Mouse (Mus musculus) neural tube, embryonic 15.5 days (tissue): ENCODE measurements around the gene Zfp637. TPM values are rescaled to one million over a fixed set of nuclear protein-coding genes. Genes with fewer than 3 reads are reported as not detected.

Source experiments
- ATAC-seq: fragments of 200-750 bp; cut with Nextera tagmentation; 2 replicates; pipeline ENCODE4 v1.8.0; 2017; ENCODE audit warnings: mild to moderate bottlenecking, moderate TSS enrichment, moderate library complexity; ENCODE audit not compliant: low FRiP score
- H3K27ac ChIP-seq: fragments of 300-500 bp; sonication (generic); replicated peaks from 2 replicates; pipeline ENCODE4 v1.5.1; 2015; ENCODE audit warnings: mild to moderate bottlenecking, inconsistent platforms
- H3K27me3 ChIP-seq: fragments of 300-500 bp; sonication (generic); replicated peaks from 2 replicates; pipeline ENCODE4 v1.6.1; 2015; ENCODE audit warnings: inconsistent platforms
- H3K36me3 ChIP-seq: fragments of 300-500 bp; sonication (generic); 2 replicates; pipeline ENCODE4 v1.6.1; 2015; ENCODE audit warnings: inconsistent platforms
- H3K4me1 ChIP-seq: fragments of 300-500 bp; sonication (generic); 2 replicates; pipeline ENCODE4 v1.6.1; 2015; ENCODE audit warnings: inconsistent platforms
- H3K4me2 ChIP-seq: fragments of 300-500 bp; sonication (generic); 2 replicates; pipeline ENCODE4 v1.6.1; 2015; ENCODE audit warnings: inconsistent platforms, mild to moderate bottlenecking, moderate library complexity
- H3K4me3 ChIP-seq: fragments of 300-500 bp; sonication (generic); replicated peaks from 2 replicates; pipeline ENCODE4 v1.5.1; 2015; ENCODE audit warnings: mild to moderate bottlenecking, inconsistent platforms
- H3K9ac ChIP-seq: fragments of 300-500 bp; sonication (generic); replicated peaks from 2 replicates; pipeline ENCODE4 v1.6.1; 2015; ENCODE audit warnings: mild to moderate bottlenecking, inconsistent platforms
- H3K9me3 ChIP-seq: fragments of 300-500 bp; sonication (generic); replicated peaks from 2 replicates; pipeline ENCODE4 v1.6.1; 2016; ENCODE audit warnings: inconsistent platforms
- WGBS: fragments of 180-500 bp; shearing (Covaris S2); methylation state at CpG from one replicate; pipeline ENCODE4 v1.1.7; 2015; ENCODE audit warnings: mixed read lengths; 5-methylcytosine and 5-hydroxymethylcytosine counted together
- polyA plus RNA-seq: library from polyadenylated mRNA; unstranded; fragments of >200 nt; fragmentation: Nextera tagmentation; extraction: Ambion mirVana; gene quantifications from 2 replicates; pipeline ENCODE4 v1.2.1, GENCODE M21; 2015

Gene Zfp637
- polyA plus RNA-seq, 1 experiment from 2014 or later = 133 TPM

DNA sequence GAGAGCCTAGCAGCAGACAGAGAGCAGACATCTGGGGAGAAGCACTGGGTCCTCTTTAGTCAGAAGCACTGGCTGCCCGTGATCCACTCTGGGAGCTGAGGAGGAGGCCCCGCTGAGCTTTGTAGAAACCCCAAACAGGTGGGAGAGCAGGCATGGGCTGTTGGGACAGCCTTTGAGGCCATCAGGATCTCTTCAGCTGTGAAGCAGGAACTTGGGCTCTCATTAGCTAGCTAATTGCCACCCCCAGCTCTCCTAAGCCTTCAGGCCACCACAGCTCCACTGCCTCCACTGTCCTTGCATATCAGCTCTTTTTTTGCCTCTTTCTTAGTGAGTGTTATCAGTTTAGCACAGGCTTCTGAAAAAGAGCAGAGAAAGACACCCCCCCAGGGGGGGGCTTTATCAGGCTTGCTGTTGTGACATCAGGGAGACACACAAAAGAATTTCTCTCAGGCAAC is 47.7 kb downstream of the Zfp637 start:
- no peak for ATAC-seq
- Histone ChIP-seq H3K36me3 (no peaks in the 10 kb centered on the region), H3K9ac (no peak overlapping the region), H3K4me1 (no peaks in the 10 kb centered on the region), H3K4me3 (no peak overlapping the region), H3K4me2 (no peak overlapping the region), H3K9me3 (no peaks in the 10 kb centered on the region), H3K27me3 (no peaks in the 10 kb centered on the region), H3K27ac (no peak overlapping the region)
- WGBS = 74% methylated on average over 2 of the region's 2 CpGs

DNA sequence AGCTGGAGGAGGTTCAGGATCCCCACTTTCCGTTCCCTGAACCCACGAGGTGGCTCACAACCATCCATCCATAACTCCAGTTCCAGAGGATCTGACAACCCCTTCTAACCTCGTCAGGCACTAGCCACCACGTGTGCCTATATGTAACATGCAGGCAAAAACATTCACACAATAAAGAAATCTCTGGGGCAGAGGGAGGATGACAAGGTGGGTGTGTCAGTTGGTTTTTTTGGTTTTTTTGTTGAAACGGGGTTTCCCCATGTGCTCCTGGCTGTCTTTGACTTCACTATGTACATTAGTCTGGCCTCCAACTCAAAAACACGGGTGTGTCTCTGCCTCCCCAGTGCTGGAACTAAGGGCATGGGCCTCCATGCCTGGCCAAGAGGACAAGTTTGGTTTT is 49.3 kb downstream of the Zfp637 start:
- Histone ChIP-seq H3K27ac (no peak overlapping the region), H3K36me3 (no peaks in the 10 kb centered on the region), H3K4me3 (no peak overlapping the region), H3K9ac (no peak overlapping the region), H3K9me3 (no peaks in the 10 kb centered on the region), H3K4me2 (no peak overlapping the region), H3K4me1 (no peaks in the 10 kb centered on the region), H3K27me3 (no peaks in the 10 kb centered on the region)
- WGBS = 88% methylated on average over 6 of the region's 6 CpGs
- no peak for ATAC-seq

DNA sequence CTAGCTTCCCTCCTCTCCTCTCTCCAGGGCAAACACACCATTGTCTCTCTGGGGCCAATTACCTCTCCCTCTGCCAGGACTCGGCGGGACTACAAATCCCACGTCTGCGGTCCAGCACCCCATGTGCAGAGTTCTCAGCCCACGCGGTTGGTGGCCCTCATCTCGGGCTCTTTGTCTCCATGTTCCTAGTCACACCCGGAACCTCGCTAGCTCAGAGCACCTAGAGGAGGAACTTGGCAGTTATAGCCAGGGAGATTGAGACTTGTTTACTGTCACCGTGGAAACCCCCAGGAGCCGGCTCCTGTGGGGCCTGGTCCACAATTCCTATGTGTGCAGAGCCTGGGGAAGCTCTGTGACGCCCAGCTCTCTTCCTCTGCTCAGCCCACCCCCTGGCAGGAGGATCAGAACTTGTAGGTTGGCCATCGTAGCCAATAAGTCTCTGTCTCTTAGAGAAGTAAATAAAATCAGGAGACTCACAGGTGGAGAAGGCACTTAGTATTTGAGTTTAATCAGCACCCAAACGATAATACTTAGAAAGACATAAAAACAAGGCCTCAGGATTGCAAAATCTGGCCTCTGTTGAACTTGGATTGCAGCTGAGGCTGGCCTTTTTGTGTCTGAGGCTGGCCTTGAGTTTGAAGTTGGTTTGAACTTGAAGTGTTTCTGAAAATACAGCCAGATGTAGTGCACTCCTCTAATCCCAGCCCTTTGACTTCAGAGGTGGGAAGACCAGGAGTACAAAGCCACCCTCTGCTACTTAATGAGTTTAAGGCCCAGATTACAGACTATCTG is 50.6 kb downstream of the Zfp637 start:
- WGBS = 65% methylated on average over 14 of the region's 14 CpGs
- Histone ChIP-seq H3K4me2 (no peak overlapping the region), H3K36me3 (no peaks in the 10 kb centered on the region), H3K27ac (no peak overlapping the region), H3K4me1 (no peaks in the 10 kb centered on the region), H3K27me3 (no peaks in the 10 kb centered on the region), H3K9ac (no peak overlapping the region), H3K4me3 (no peak overlapping the region), H3K9me3 (no peaks in the 10 kb centered on the region)
- no peak for ATAC-seq

GRCm38 (mm10) chr6:117892386-117892785 is 51.4 kb downstream of the Zfp637 start:
- Histone ChIP-seq H3K4me2 (no peak overlapping the region), H3K4me3 (no peak overlapping the region), H3K27ac (no peak overlapping the region), H3K4me1 (no peaks in the 10 kb centered on the region), H3K9ac (no peak overlapping the region), H3K9me3 (no peaks in the 10 kb centered on the region), H3K36me3 (no peaks in the 10 kb centered on the region), H3K27me3 (no peaks in the 10 kb centered on the region)
- WGBS = 68% methylated on average over 3 of the region's 3 CpGs
- no peak for ATAC-seq

- H3K4me3 ChIP-seq = no peak overlapping the region
- H3K36me3 ChIP-seq = no peaks in the 10 kb centered on the region
- no peaks in the 10 kb centered on the region for H3K4me1 ChIP-seq
- WGBS = 92% methylated on average over 2 of the region's 2 CpGs
- H3K27me3 ChIP-seq = no peaks in the 10 kb centered on the region
- H3K9me3 ChIP-seq = no peaks in the 10 kb centered on the region
- no peak overlapping the region for H3K27ac ChIP-seq
- no peak overlapping the region for H3K4me2 ChIP-seq
- no peak for ATAC-seq
- no peak overlapping the region for H3K9ac ChIP-seq
Measured at GRCm38 (mm10) chr6:117893435-117893834, 52.5 kb downstream of the Zfp637 start.

Other genes with a start within 250 kb of the Zfp637 start
- 15.3 and 15.9 TPM in 2 replicates for gene Zfp239, start 20.9 kb downstream of the Zfp637 start, polyA plus RNA-seq
- 211 and 369 TPM in 2 replicates for gene Hnrnpf, start 59.1 kb downstream of the Zfp637 start, polyA plus RNA-seq
- 3.0 and 3.6 TPM in 2 replicates for gene Fxyd4, start 96.5 kb downstream of the Zfp637 start, polyA plus RNA-seq
- 3.3 and 4.3 TPM in 2 replicates for gene Rasgef1a, start 170.3 kb downstream of the Zfp637 start, polyA plus RNA-seq